Mouse (Mus musculus) brain, embryonic 14.5 days (tissue): ENCODE data around the gene Scpep1.

Experiments
- CTCF ChIP-seq: fragments of 200-500 bp; IDR thresholded peaks from 2 replicates; pipeline ENCODE4 v1.5.1; 2012; ENCODE audit warnings: inconsistent platforms, mild to moderate bottlenecking, moderate library complexity, borderline replicate concordance; ENCODE audit not compliant: insufficient read depth, insufficient read length; ENCODE audit errors: extremely low read depth
- POLR2A ChIP-seq: fragments of 200-500 bp; IDR thresholded peaks from 2 replicates; pipeline ENCODE4 v1.6.1; 2012; ENCODE audit warnings: mild to moderate bottlenecking, inconsistent platforms, borderline replicate concordance; ENCODE audit not compliant: poor library complexity, insufficient read depth, insufficient read length, severe bottlenecking; ENCODE audit errors: extremely low read depth

DNA sequence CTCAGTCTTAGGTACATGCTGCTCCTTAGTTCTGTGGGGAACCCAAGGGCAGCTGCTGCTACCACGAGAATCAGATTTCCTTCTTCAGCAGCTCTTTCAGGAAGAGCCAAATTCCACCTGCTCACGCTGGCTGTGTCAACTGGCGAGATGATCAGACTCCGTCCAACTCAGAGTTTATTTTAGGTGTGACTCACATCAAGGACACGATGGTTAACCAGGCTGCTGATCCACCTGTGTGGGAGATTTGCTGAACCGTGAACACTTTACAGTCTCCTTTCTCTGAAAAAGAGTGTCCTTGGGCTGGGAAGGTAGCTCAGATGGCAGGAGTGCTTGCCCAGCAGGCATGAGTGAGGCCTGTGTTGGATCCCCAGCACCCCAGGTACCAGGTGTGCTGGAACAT, 52.5 kb downstream of the Scpep1 start:
- TF ChIP-seq CTCF: no peak
- TF ChIP-seq POLR2A: no peak
